Mouse (Mus musculus): ENCODE measurements around the gene Psen2.

- 0 out of 2 replicates have a peak, but pooled peaks have one; percentile 14 for TF ChIP-seq CTCF (IDR thresholded peaks at IDR 0.05)
- no peak for TF ChIP-seq EP300 (IDR thresholded peaks at IDR 0.05; ENCODE audit: insufficient read depth, low read depth, low read length)
- TF ChIP-seq POLR2A (IDR thresholded peaks at IDR 0.05; ENCODE audit: insufficient read depth, low read depth, low read length): no peak
Measured at GRCm38 (mm10) chr1:180249666-180250440, 13.4 kb downstream of the Psen2 start.

Data from heart, adult 2 months (tissue).